Mouse (Mus musculus): Measurements from ENCODE around the gene Rps2.

The Rps2 gene

DNA sequence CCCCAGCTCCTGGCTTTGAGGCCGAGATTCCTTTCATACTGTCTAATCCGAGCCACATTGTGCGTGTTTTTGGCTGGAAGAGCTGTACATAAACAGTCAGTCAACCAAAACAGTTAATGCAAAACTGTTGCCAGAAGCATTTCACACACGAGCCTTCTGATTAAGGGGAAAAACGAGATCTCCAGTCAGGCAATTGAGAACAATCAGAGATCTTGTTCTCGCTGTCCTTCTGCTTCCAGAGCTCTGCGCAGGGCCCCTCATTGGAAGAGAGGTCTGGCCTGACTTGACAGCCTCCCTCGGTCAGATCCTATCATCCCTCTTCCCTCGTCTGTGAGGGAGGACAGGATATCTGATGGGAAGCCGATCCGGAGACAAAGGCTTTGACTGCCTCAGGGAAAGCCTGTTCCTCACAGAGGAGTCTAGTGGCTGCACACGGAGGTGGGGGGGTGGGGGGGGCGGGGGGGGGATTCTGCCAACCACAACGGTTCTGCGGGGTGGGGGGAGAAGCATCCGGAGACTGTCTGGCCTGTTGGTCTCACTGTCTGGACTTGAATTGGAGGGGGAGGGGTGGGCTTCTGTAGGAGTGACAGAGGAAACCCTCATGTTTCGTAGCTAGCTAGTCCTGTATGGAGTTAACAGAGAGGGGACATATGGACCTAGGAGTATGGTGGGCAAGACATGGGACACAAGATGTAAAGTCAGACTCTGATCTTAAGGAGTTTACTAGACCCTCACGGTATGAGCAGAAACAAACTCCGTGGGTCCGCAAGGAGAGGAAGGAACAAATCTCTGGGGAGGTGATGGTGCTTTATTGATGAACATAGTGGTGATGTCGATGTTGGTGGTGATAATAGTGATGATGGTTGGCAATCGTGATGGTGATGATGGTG lies 47.3 kb downstream of the Rps2 start:
- DNase-seq (ENCODE audit: extremely low read depth, low read depth, low spot score), result no peak

DNA sequence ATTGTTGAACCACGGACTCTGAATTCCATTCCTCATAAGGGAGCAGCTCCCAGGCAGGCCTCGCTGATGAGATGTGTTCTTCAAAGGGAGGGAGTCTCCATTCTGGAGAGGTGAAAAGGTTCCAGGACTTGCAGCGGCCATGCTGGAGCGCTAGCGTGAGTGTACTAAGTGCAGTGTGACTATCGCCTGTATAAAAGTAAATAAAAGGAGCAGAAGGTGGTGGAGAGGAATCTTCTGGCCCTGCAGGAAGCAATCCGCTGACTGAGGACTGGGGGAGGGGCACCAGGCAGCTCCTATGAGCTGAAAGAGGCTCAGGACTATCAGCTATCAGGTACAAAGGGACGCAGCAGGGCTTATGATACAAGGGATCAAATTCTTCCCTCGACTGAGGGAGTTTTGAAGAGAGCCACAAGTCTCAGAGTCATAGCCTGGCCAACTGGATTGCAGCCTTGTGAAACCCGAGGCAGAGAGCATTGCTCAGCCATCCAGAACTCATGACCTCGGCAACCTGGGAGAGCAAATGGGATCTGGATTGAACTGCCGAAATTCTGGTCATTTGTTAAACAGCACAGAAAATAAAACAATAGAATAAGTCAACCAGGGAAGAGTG lies 48.5 kb downstream of the Rps2 start:
- DNase-seq (ENCODE audit: extremely low read depth, low read depth, low spot score), result no peak

DNA sequence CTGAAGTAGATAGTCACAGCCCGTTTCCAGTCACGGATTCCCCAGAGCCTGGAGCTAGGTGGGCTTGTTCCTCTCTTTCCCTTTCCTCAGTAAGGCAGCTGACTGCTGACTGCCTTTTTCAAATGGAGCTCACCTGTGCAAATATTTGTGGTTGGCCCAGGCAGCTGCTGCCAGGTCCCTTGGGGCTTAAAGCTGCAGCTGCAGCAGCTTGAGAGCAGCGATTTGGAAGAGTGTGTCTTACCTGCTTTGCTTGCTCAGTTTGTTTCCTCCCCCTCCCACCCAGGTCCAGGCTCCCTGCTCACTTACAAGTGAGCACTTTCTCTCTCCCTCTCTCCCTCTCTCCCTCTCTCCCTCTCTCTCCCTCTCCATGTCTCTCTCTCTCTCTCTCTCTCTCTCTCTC lies 51.2 kb downstream of the Rps2 start:
- DNase-seq (ENCODE audit: extremely low read depth, low read depth, low spot score), result no peak

All from fat pad, adult 2 months (tissue).